Mouse (Mus musculus) cerebellum, postnatal 10 days (tissue): ENCODE measurements around the gene Slc25a12.

Experiments
- DNase-seq, 2 experiments: peaks; one replicate each; pipeline ENCODE4 v3.0.0; 2021; ENCODE audit warnings: mixed read lengths in 2 of 2

The Slc25a12 gene

GRCm38 (mm10) chr2:71349511-71349910, 18.0 kb downstream of the Slc25a12 start:
- DNase-seq: no peak

- DNase-seq: no peak
These were observed 19.6 kb downstream of the Slc25a12 start for GRCm38 (mm10) chr2:71347732-71348490.

- DNase-seq: no peak
These were observed 20.4 kb downstream of the Slc25a12 start for GRCm38 (mm10) chr2:71347160-71347559.

GRCm38 (mm10) chr2:71343884-71344640, 23.5 kb downstream of the Slc25a12 start:
- DNase-seq: no peak

GRCm38 (mm10) chr2:71340126-71340525, 27.4 kb downstream of the Slc25a12 start:
- DNase-seq: no peak

GRCm38 (mm10) chr2:71338145-71338796, 29.3 kb downstream of the Slc25a12 start:
- no peak for DNase-seq

- DNase-seq: no peak
These were observed 30.9 kb downstream of the Slc25a12 start for GRCm38 (mm10) chr2:71336631-71337030.

- DNase-seq: no peak
These were observed 31.3 kb downstream of the Slc25a12 start for GRCm38 (mm10) chr2:71336209-71336608.

GRCm38 (mm10) chr2:71333986-71334822, 33.3 kb downstream of the Slc25a12 start:
- no peak for DNase-seq

GRCm38 (mm10) chr2:71329761-71330160, 37.8 kb downstream of the Slc25a12 start:
- DNase-seq: peak; percentile 67 to 74

- no peak for DNase-seq
These were observed 39.0 kb downstream of the Slc25a12 start for GRCm38 (mm10) chr2:71328391-71329160.

GRCm38 (mm10) chr2:71327715-71328114, 39.8 kb downstream of the Slc25a12 start:
- DNase-seq: no peak

- DNase-seq: no peak
These were observed 40.6 kb downstream of the Slc25a12 start for GRCm38 (mm10) chr2:71326766-71327464.

GRCm38 (mm10) chr2:71323886-71324285, 43.7 kb downstream of the Slc25a12 start:
- no peak for DNase-seq

- no peak for DNase-seq
These were observed 46.1 kb downstream of the Slc25a12 start for GRCm38 (mm10) chr2:71321486-71321885.

- no peak for DNase-seq
These were observed 51.3 kb downstream of the Slc25a12 start for GRCm38 (mm10) chr2:71316116-71316789.

- no peak for DNase-seq
These were observed 52.5 kb downstream of the Slc25a12 start for GRCm38 (mm10) chr2:71315022-71315421.

GRCm38 (mm10) chr2:71314080-71314479, 53.5 kb downstream of the Slc25a12 start:
- DNase-seq: no peak

- no peak for DNase-seq
These were observed 55.5 kb downstream of the Slc25a12 start for GRCm38 (mm10) chr2:71312067-71312466.

GRCm38 (mm10) chr2:71309726-71310125, 57.8 kb downstream of the Slc25a12 start:
- no peak for DNase-seq

GRCm38 (mm10) chr2:71306357-71306756, 61.2 kb downstream of the Slc25a12 start:
- DNase-seq: no peak
